Comparison of ENCODE assay signal across 12 mouse cellular contexts in genomic region chr15:89239751-89240392, GRCm38 (mm10). TPM values are rescaled to one million over a fixed set of nuclear protein-coding genes. Genes with fewer than 3 reads are reported as not detected.
A peak's percentile ranks its signal among the peaks of the same experiment; 100 is the strongest.
DNase-seq lines count a peak whose midpoint lies in the region; ATAC-seq and TF ChIP-seq lines count a peak whose summit lies in the region.
"Had no signal": no experiment of that assay in that cellular context is flagged by ENCODE, and none has a peak within 500 bp of the region (broad histone marks: within the 10 kb centered on the region; RNA-seq: fewer than 3 reads in every experiment).

No protein-coding gene starts in this region.

- H3K9me3 ChIP-seq in embryonic facial prominence, embryonic 14.5 days (ENCODE audit: control insufficient read depth, low read length): no peaks in the 10 kb centered on the region
- H3K9me3 ChIP-seq in embryonic facial prominence, embryonic 10.5 days: no peaks in the 10 kb centered on the region
- H3K9me3 ChIP-seq in liver, embryonic 16.5 days (replicated peaks; ENCODE audit: control insufficient read depth, low read length): no peaks in the 10 kb centered on the region
- H3K9me3 ChIP-seq: midbrain, embryonic 13.5 days; stomach, embryonic 15.5 days had no signal

- peaks cover 38% of the 10 kb centered on the region for H3K36me3 ChIP-seq in embryonic facial prominence, embryonic 14.5 days (ENCODE audit: control insufficient read depth, insufficient read depth, low read length)
- peaks cover 32% of the 10 kb centered on the region for H3K36me3 ChIP-seq in embryonic facial prominence, embryonic 10.5 days (replicated peaks)
- peaks cover 4% of the 10 kb centered on the region; the same call in 1 of the 2 replicates for H3K36me3 ChIP-seq in liver, embryonic 16.5 days (ENCODE audit: control insufficient read depth, insufficient read depth)
- H3K36me3 ChIP-seq: stomach, embryonic 15.5 days had no signal

- H3K27ac ChIP-seq in embryonic facial prominence, embryonic 14.5 days (replicated peaks; ENCODE audit: low read depth, low read length): peak overlapping the region; percentile 58; the same call in 1 of the 2 replicates
- H3K27ac ChIP-seq in embryonic facial prominence, embryonic 10.5 days (replicated peaks): no peak overlapping the region
- peak overlapping the region; percentile 25; the same call in 1 of the 2 replicates for H3K27ac ChIP-seq in layer of hippocampus, adult 2 months
- no peak overlapping the region for H3K27ac ChIP-seq in liver, embryonic 16.5 days (ENCODE audit: low read length)
- H3K27ac ChIP-seq: stomach, embryonic 15.5 days had no signal

- no peak overlapping the region for H3K4me3 ChIP-seq in embryonic facial prominence, embryonic 14.5 days (ENCODE audit: low read depth, low read length)
- no peak overlapping the region for H3K4me3 ChIP-seq in embryonic facial prominence, embryonic 10.5 days
- no peak overlapping the region for H3K4me3 ChIP-seq in layer of hippocampus, adult 2 months
- no peak overlapping the region for H3K4me3 ChIP-seq in liver, embryonic 16.5 days (ENCODE audit: low read depth, low read length)
- H3K4me3 ChIP-seq: midbrain, embryonic 13.5 days; stomach, embryonic 15.5 days had no signal

- no peaks in the 10 kb centered on the region for H3K27me3 ChIP-seq in embryonic facial prominence, embryonic 14.5 days (replicated peaks; ENCODE audit: control insufficient read depth, insufficient read depth, low read length)
- H3K27me3 ChIP-seq in embryonic facial prominence, embryonic 10.5 days (replicated peaks; ENCODE audit: low read depth, poor library complexity, severe bottlenecking): no peaks in the 10 kb centered on the region
- H3K27me3 ChIP-seq in liver, embryonic 16.5 days (ENCODE audit: control insufficient read depth, insufficient read depth, low read depth, low read length): no peaks in the 10 kb centered on the region
- H3K27me3 ChIP-seq: midbrain, embryonic 13.5 days; stomach, embryonic 15.5 days had no signal

- peak; percentile 4 for DNase-seq in embryonic facial prominence, embryonic 14.5 days (ENCODE audit: low spot score)
- no peak for DNase-seq in embryonic facial prominence, embryonic 10.5 days (ENCODE audit: low spot score)
- no peak for DNase-seq in layer of hippocampus, adult 2 months (ENCODE audit: low spot score in 2 of 2)
- DNase-seq in layer of hippocampus, adult 18-20 months (ENCODE audit: low spot score in 2 of 2): no peak
- DNase-seq in left cerebral cortex, adult 8-10 months (ENCODE audit: low spot score in 2 of 2): no peak
- DNase-seq in gastrocnemius, postnatal 10 days: no peak
- DNase-seq: kidney, adult 2 months had no signal

- no peaks in the 10 kb centered on the region for H3K4me1 ChIP-seq in embryonic facial prominence, embryonic 14.5 days (ENCODE audit: control insufficient read depth, insufficient read depth, low read length)
- no peaks in the 10 kb centered on the region for H3K4me1 ChIP-seq in embryonic facial prominence, embryonic 10.5 days
- peaks cover 8% of the 10 kb centered on the region for H3K4me1 ChIP-seq in liver, embryonic 16.5 days (ENCODE audit: control insufficient read depth, low read depth, low read length)
- H3K4me1 ChIP-seq: midbrain, embryonic 13.5 days; stomach, embryonic 15.5 days had no signal

- peak overlapping the region; percentile 25; the same call in 1 of the 2 replicates for H3K9ac ChIP-seq in embryonic facial prominence, embryonic 14.5 days (ENCODE audit: low read depth, low read length)
- H3K9ac ChIP-seq in liver, embryonic 16.5 days (ENCODE audit: low read depth, low read length): no peak overlapping the region
- H3K9ac ChIP-seq: midbrain, embryonic 13.5 days; stomach, embryonic 15.5 days had no signal

- WGBS in embryonic facial prominence, embryonic 14.5 days: 59% methylated on average over 3 of the region's 3 CpGs
- WGBS in embryonic facial prominence, embryonic 10.5 days: 61% methylated on average over 3 of the region's 3 CpGs
- WGBS in liver, embryonic 16.5 days (ENCODE audit: insufficient replicate concordance): 15% methylated on average over 3 of the region's 3 CpGs

- no peak for ATAC-seq in embryonic facial prominence, embryonic 14.5 days (ENCODE audit: low read depth)
- ATAC-seq in granulocyte monocyte progenitor cell, adult 5-6 weeks (replicated peaks; ENCODE audit: poor library complexity, severe bottlenecking): peak; percentile 95
- ATAC-seq in liver, embryonic 16.5 days (ENCODE audit: low read depth): peak; percentile 30; the same call in 1 of the 2 replicates
- ATAC-seq: forebrain, embryonic 16.5 days; midbrain, embryonic 13.5 days had no signal

- no peak overlapping the region for H3K4me2 ChIP-seq in embryonic facial prominence, embryonic 14.5 days (ENCODE audit: low read depth, low read length)
- 0 out of 2 replicates have a peak overlapping the region, but pooled peaks have one; percentile 1 for H3K4me2 ChIP-seq in liver, embryonic 16.5 days (ENCODE audit: low read depth, low read length)
- H3K4me2 ChIP-seq: midbrain, embryonic 13.5 days; stomach, embryonic 15.5 days had no signal

- no peak for TF ChIP-seq CTCF in layer of hippocampus, adult 2 months (conservative IDR thresholded peaks at IDR 0.05)

RNA-seq across cellular contexts. Expression of gene Ppp6r2, which starts 28.5 kb away (rescaled TPM):
- polyA plus RNA-seq in embryonic facial prominence, embryonic 14.5 days (2014; fragmentation: Nextera tagmentation; extraction: Ambion mirVana): 27.3 and 32.2 TPM in 2 replicates
- polyA plus RNA-seq in embryonic facial prominence, embryonic 10.5 days (2016; fragmentation: Nextera tagmentation; extraction: Ambion mirVana): 23.8 and 26.8 TPM in 2 replicates
- 100 to 1,000 TPM; 170 to 172 TPM for total RNA-seq in layer of hippocampus, adult 2 months (2021)
- 100 to 1,000 TPM; 157 to 166 TPM for total RNA-seq in layer of hippocampus, adult 18-20 months (2021)
- total RNA-seq in granulocyte monocyte progenitor cell, adult 5-6 weeks (2014; fragmentation: Nextera tagmentation): 9.2 and 10.5 TPM in 2 replicates
- total RNA-seq in granulocyte monocyte progenitor cell, adult 5-6 weeks (2017): 5.8 and 6.4 TPM in 2 replicates
- 15.5 and 16.4 TPM in 2 replicates for polyA plus RNA-seq in liver, embryonic 16.5 days (2015; fragmentation: Nextera tagmentation; extraction: Ambion mirVana)
- 100 to 1,000 TPM; 150 to 165 (median 161) TPM for total RNA-seq in left cerebral cortex, adult 8-10 months (2022)
- 10 to 100 TPM; 60.1 to 61.9 TPM for total RNA-seq in gastrocnemius, postnatal 10 days (2021)

RNA-seq across cellular contexts. Expression of gene Dennd6b, which starts 43.6 kb away (rescaled TPM):
- 11.4 and 13.1 TPM in 2 replicates for polyA plus RNA-seq in embryonic facial prominence, embryonic 14.5 days (2014; fragmentation: Nextera tagmentation; extraction: Ambion mirVana)
- polyA plus RNA-seq in embryonic facial prominence, embryonic 10.5 days (2016; fragmentation: Nextera tagmentation; extraction: Ambion mirVana): 26.1 and 29.1 TPM in 2 replicates
- total RNA-seq in layer of hippocampus, adult 2 months (2021): 10 to 100 TPM; 39.6 to 41.5 TPM
- total RNA-seq in layer of hippocampus, adult 18-20 months (2021): 10 to 100 TPM; 34.8 to 39.1 TPM
- total RNA-seq in granulocyte monocyte progenitor cell, adult 5-6 weeks (2014; fragmentation: Nextera tagmentation): 4.3 and 6.1 TPM in 2 replicates
- total RNA-seq in granulocyte monocyte progenitor cell, adult 5-6 weeks (2017): 2.5 and 4.7 TPM in 2 replicates
- polyA plus RNA-seq in liver, embryonic 16.5 days (2015; fragmentation: Nextera tagmentation; extraction: Ambion mirVana): 2.7 and 3.8 TPM in 2 replicates
- 10 to 100 TPM; 46.2 to 59.3 (median 50.7) TPM for total RNA-seq in left cerebral cortex, adult 8-10 months (2022)
- 1 to 10 TPM; 4.5 to 7.0 TPM for total RNA-seq in gastrocnemius, postnatal 10 days (2021)

RNA-seq across cellular contexts. Expression of gene Plxnb2, which starts 59.3 kb away (rescaled TPM):
- 158 and 169 TPM in 2 replicates for polyA plus RNA-seq in embryonic facial prominence, embryonic 14.5 days (2014; fragmentation: Nextera tagmentation; extraction: Ambion mirVana)
- 146 and 152 TPM in 2 replicates for polyA plus RNA-seq in embryonic facial prominence, embryonic 10.5 days (2016; fragmentation: Nextera tagmentation; extraction: Ambion mirVana)
- 10 to 100 TPM; 49.7 to 59.1 TPM for total RNA-seq in layer of hippocampus, adult 2 months (2021)
- 10 to 100 TPM; 46.4 to 55.0 TPM for total RNA-seq in layer of hippocampus, adult 18-20 months (2021)
- 19.1 and 23.4 TPM in 2 replicates for total RNA-seq in granulocyte monocyte progenitor cell, adult 5-6 weeks (2014; fragmentation: Nextera tagmentation)
- total RNA-seq in granulocyte monocyte progenitor cell, adult 5-6 weeks (2017): 11.0 and 14.7 TPM in 2 replicates
- 26.2 and 31.9 TPM in 2 replicates for polyA plus RNA-seq in liver, embryonic 16.5 days (2015; fragmentation: Nextera tagmentation; extraction: Ambion mirVana)
- total RNA-seq in left cerebral cortex, adult 8-10 months (2022): 10 to 100 TPM; 42.6 to 60.9 (median 54.8) TPM
- total RNA-seq in gastrocnemius, postnatal 10 days (2021): 10 to 100 TPM; 28.9 to 43.0 TPM

Comparison
In these comparisons a context has a peak if more than half of its experiments do, and no peak if none do; other contexts are left out.
1. H3K27ac ChIP-seq: peak in embryonic facial prominence, embryonic 14.5 days (single experiment) and layer of hippocampus, adult 2 months (single experiment); none in embryonic facial prominence, embryonic 10.5 days (single experiment) and liver, embryonic 16.5 days (single experiment).
2. RNA of gene Ppp6r2, which starts 28.5 kb away (total RNA-seq): 170 to 172 TPM in layer of hippocampus, adult 2 months, 157 to 166 TPM in layer of hippocampus, adult 18-20 months, 150 to 165 TPM in left cerebral cortex, adult 8-10 months and 60.1 to 61.9 TPM in gastrocnemius, postnatal 10 days; 5.8 to 10.5 TPM in granulocyte monocyte progenitor cell, adult 5-6 weeks; every median in the first group is over 4 times any median in the second.
3. RNA of gene Dennd6b, which starts 43.6 kb away (total RNA-seq): 46.2 to 59.3 TPM in left cerebral cortex, adult 8-10 months, 39.6 to 41.5 TPM in layer of hippocampus, adult 2 months and 34.8 to 39.1 TPM in layer of hippocampus, adult 18-20 months; 4.5 to 7.0 TPM in gastrocnemius, postnatal 10 days and 2.5 to 6.1 TPM in granulocyte monocyte progenitor cell, adult 5-6 weeks; every median in the first group is over 4 times any median in the second.